Mouse (Mus musculus): ENCODE measurements around the gene Unc13d. TPM values are rescaled to one million over a fixed set of nuclear protein-coding genes. Genes with fewer than 3 reads are reported as not detected.
"Not testable (repeated sequence)": the region's sequence is repeated elsewhere in the genome, so short reads cannot be mapped to it uniquely, and the experiment has no call there.

The Unc13d gene
- total RNA-seq, 1 experiment from 2014 or later = 47.0 TPM

DNA sequence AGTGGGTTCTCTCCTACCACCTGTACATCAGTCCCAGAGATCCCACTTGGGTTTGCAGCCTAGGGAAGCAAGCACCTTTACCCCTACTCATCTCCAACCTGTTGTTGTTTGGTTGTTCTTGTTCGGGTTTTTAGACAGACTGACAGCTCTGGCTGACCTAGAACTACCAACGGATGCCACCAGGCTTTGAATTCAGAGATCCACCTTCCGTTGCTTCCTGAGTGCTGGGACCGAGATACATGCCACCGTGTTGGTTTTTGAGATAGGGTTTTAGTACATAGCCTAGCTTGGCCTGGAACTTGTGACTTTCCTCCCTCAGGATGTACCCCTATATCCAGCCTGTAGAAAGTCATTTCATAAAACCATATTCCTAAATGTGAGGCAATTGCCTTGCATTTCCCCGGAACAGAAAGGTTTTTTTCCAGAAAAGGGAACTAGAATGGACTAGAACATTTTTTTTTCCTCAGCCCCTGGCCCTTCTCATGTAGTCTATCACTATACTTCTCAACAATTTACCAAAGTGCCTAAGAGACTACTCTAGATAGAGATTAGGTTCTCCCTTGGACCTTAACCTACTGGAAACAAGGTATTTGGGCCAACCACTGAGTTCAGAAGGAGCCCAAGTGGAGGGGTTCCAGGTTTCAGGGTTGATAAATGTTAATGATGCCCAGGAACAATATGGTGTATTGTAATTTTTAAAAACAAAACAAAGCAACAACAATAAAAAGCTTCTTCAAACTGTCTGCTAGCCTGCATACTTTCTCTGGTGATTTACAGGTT is 48.5 kb downstream of the Unc13d start:
- no peak for ATAC-seq (ENCODE audit: extremely low read depth, insufficient number of reproducible peaks, low FRiP score, poor library complexity, severe bottlenecking)

- no peak for ATAC-seq (ENCODE audit: extremely low read depth, insufficient number of reproducible peaks, low FRiP score, poor library complexity, severe bottlenecking)
These were observed 49.4 kb downstream of the Unc13d start for GRCm38 (mm10) chr11:116028177-116028865.

GRCm38 (mm10) chr11:116027756-116028155 is 50.0 kb downstream of the Unc13d start, which contains the start of gene H3f3b:
Gene H3f3b (minus strand): TSS chr11:116027962.
- no peak for ATAC-seq (ENCODE audit: extremely low read depth, insufficient number of reproducible peaks, low FRiP score, poor library complexity, severe bottlenecking)

- ATAC-seq (ENCODE audit: extremely low read depth, insufficient number of reproducible peaks, low FRiP score, poor library complexity, severe bottlenecking) = no peak
These were observed 52.5 kb downstream of the Unc13d start for GRCm38 (mm10) chr11:116025056-116025845.

DNA sequence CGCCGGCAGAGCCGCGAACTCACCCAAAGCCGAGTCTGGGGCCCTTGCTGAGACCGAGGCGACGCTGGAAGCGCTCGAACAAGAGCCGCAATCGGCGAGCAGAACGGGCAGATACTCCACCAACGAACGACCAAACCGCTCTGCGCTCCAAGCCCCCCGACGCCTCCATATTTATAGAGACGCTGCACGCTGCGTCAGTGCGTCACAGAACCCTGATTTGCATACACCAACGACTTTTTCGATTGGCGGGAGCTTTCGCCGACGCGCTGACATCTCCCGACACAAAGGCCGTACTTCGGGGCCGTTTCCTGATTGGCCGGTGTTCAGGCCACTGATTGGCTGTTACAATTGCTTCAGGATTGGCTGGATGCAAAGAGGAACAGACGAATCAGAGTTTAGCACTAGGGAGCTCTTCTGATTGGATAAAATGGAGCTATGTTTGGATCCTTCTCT is 53.4 kb downstream of the Unc13d start:
- peak; percentile 88 for ATAC-seq (ENCODE audit: extremely low read depth, insufficient number of reproducible peaks, low FRiP score, poor library complexity, severe bottlenecking)

- ATAC-seq (ENCODE audit: extremely low read depth, insufficient number of reproducible peaks, low FRiP score, poor library complexity, severe bottlenecking) = peak; percentile 13; the same call in 1 of the 2 replicates
These were observed 53.9 kb downstream of the Unc13d start for GRCm38 (mm10) chr11:116023771-116024355.

- not testable (repeated sequence) for ATAC-seq (ENCODE audit: extremely low read depth, insufficient number of reproducible peaks, low FRiP score, poor library complexity, severe bottlenecking)
These were observed 54.5 kb downstream of the Unc13d start for GRCm38 (mm10) chr11:116023074-116023770.

- ATAC-seq (ENCODE audit: extremely low read depth, insufficient number of reproducible peaks, low FRiP score, poor library complexity, severe bottlenecking) = no peak
These were observed 55.4 kb downstream of the Unc13d start for GRCm38 (mm10) chr11:116022256-116022780.

DNA sequence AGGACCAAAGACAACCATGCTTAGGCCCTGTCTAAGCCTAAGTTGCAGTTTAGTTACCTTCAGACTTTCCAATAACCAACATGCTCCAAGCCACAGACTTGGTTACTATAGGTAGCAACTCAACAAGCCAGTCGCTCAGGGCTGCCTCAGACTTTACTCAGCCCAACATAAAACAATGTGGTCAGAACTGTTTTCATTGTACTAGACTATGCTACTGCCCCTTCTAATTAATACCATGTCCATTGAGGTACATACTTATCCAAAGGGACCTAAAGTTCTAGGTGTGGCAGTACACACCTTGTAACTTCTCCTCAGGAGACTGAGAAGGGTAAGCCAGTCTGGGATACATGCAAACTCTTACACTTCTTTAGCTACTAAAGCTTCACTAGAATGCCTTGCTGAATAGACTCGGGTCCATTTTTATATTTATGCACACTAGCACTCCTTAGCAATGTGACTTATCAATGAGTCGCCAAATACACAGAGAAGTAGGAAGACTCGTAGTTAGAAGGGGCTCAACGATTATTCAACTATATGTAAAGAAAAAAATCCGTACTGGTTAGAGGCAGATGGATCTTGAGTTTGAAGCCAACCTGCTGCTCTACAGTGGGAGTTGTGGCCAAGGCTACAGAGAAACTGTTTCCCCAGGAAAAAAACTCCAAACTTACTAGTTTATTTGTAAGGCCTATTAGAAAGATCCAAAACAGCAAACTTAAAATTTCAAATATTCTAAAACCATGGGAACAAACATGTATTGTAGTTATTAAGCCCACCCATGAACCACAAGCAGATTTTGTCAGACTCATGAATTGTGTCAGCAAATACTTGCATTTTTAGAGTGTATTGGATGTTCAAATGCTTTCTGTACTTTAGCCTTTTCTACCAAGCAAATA is 56.2 kb downstream of the Unc13d start:
- no peak for ATAC-seq (ENCODE audit: extremely low read depth, insufficient number of reproducible peaks, low FRiP score, poor library complexity, severe bottlenecking)

- no peak for ATAC-seq (ENCODE audit: extremely low read depth, insufficient number of reproducible peaks, low FRiP score, poor library complexity, severe bottlenecking)
These were observed 57.2 kb downstream of the Unc13d start for GRCm38 (mm10) chr11:116020519-116020922.

DNA sequence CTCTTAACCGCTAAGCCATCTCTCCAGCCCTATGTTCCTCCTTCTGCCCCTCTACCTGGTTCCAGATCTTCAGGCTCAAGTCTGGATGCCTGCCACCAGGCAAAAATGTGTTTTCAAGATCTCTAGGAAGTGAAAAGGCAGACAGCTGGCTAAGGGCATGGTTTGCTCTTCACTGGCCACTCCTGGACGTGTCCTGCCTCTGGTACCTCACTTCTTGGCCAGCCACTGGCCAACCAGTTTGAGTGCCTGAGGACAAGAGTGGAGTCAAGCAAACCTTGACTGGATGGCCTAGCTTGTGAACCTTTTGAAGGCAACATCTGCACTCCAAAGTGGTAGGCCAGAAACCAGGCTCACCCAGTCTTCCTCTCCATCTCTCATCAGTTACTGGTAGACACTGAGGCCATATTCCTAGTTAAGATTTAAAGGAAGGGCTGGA is 57.8 kb downstream of the Unc13d start:
- ATAC-seq (ENCODE audit: extremely low read depth, insufficient number of reproducible peaks, low FRiP score, poor library complexity, severe bottlenecking) = no peak

DNA sequence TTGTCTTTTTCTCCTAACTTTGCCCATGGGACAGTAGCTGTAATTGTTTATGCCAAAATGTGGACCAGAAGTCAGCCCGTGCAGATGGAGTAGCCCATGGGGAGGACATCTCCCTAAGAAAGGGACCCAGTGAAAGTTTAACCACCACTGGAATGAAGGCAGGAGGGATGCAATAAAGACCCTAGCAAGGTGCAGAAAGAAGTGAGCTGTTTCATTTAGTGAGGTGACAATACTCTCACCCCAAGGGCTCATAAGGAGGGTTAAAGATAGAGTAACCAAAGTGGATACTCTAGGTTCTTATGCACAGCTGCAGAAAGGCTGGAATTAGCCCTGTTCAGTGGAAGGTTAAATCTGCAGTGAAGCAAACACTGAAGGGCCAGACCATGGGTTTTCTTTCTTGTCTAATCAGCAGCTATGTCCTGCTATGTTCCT is 58.4 kb downstream of the Unc13d start:
- no peak for ATAC-seq (ENCODE audit: extremely low read depth, insufficient number of reproducible peaks, low FRiP score, poor library complexity, severe bottlenecking)

DNA sequence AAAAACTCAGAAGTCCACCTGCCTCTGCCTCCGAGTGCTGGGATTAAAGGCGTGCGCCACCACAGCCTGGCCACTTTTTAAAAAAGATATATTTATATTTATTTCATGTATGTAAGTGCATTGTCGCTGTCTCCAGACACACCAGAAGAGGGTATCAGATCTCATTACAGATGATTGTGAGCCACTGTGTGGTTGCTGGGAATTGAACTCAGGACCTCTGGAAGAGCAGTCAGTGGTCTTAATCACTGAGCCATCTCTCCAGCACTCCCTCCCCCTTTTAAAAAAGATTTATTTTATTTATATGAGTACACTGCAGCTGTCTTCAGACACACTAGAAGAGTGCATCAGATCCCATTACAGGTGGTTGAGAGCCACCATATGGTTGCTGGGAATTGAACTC is 58.9 kb downstream of the Unc13d start:
- ATAC-seq (ENCODE audit: extremely low read depth, insufficient number of reproducible peaks, low FRiP score, poor library complexity, severe bottlenecking) = not testable (repeated sequence)

DNA sequence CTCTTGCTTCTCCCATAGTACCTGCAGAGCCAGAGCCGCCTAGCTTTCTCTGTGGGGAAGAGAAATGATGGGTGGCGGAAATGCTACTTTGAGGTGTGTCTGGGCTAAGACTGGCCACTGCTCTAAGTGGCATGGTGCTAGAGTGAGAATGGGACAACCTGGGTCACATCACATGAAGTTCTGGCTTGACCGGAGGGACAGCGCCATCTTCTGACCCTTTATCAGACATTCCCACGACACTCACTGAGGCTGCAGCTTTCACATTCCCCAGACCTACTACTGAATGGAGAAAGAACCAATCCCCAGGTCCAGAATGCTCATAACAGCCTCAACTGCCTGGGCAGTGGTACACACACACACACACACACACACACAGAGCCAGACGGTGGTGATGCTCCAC is 59.7 kb downstream of the Unc13d start:
- peak; percentile 36 for ATAC-seq (ENCODE audit: extremely low read depth, insufficient number of reproducible peaks, low FRiP score, poor library complexity, severe bottlenecking)

DNA sequence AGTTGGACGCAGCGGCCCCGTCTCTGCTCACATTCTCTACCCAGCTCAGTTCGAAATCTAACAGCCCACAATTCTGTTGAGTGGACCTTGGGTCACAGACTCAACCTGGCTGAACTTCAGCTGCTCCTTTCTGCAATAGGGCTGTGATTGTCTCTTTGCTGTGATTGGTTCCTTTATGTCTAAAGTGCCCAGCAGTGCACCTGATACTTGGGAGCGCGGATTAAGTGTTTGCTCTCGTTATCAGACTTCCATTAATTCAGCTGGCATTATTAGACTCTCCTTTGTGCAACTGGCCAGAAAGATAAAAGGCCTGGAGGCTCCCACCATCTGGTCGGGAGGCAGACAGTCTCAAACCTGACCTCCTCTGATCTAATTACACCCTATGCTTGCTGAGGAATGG is 62.9 kb downstream of the Unc13d start:
- ATAC-seq (ENCODE audit: extremely low read depth, insufficient number of reproducible peaks, low FRiP score, poor library complexity, severe bottlenecking) = no peak

- ATAC-seq (ENCODE audit: extremely low read depth, insufficient number of reproducible peaks, low FRiP score, poor library complexity, severe bottlenecking) = peak; percentile 65
These were observed 65.4 kb downstream of the Unc13d start, which contains the start of gene Galk1 for GRCm38 (mm10) chr11:116012262-116012947. Gene Galk1 (minus strand): TSS chr11:116012719.

Measured in neutrophil, adult 5-6 weeks (primary cell).